Mouse (Mus musculus) thymus, postnatal 25 days (tissue): ENCODE measurements around the gene Apobec1.
"Not testable (repeated sequence)": the region's sequence is repeated elsewhere in the genome, so short reads cannot be mapped to it uniquely, and the experiment has no call there.

ENCODE experiments used
- DNase-seq: peaks from one replicate; pipeline ENCODE4 v3.0.0; 2022

The Apobec1 gene

DNA sequence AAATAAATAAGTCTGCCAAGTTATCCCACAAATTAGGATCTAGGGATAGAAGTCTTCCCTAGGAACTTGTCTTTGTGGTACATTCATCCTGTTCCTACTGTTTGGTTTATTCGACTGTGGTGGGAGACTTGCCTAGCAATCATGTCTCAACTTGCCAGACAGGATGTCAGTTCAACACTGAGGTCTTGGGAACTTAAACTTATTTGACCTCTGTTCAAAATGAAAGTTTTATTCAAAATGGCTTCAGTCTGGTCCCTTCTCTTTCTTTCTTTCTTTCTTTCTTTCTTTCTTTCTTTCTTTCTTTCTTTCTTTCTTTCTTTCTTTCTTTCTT lies 713 bp upstream of the Apobec1 start:
- DNase-seq, result no peak

DNA sequence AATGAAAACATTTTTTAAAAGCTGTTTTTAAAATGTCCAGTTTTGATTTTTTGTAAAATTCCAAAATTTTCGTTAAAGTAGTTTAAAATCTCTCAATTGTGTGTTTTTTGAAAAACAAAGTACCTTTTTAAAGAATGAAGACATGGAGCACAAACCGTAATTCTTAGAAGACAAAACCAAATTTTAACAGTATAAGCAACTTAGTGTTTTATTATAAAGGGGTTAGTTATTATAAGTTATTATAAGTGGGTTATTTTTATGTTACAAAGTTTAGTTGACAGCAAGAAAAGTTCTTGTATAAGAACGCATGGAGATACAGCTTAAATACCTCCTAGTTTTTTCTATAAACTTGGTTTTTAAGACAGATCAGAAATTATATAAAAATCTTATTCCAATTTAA lies 629 bp downstream of the Apobec1 start:
- no peak for DNase-seq

DNA sequence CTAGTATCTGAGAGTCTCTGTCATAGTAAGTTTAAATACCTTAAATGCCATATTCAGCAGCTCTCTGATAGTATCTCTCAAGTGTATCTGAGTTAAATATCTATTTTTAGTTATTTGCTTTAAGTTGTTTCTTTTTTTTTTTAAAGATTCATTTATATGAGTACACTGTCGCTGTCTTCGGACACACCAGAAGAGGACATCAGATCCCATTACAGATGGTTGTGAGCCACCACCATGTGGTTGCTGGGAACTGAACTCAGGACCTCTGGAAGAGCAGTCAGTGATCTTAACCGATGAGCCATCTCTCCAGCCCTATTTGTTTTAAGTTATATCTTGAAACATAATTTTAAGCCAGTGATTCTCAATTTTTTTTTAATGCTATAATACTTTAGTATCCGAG lies 1.2 kb downstream of the Apobec1 start:
- no peak for DNase-seq

DNA sequence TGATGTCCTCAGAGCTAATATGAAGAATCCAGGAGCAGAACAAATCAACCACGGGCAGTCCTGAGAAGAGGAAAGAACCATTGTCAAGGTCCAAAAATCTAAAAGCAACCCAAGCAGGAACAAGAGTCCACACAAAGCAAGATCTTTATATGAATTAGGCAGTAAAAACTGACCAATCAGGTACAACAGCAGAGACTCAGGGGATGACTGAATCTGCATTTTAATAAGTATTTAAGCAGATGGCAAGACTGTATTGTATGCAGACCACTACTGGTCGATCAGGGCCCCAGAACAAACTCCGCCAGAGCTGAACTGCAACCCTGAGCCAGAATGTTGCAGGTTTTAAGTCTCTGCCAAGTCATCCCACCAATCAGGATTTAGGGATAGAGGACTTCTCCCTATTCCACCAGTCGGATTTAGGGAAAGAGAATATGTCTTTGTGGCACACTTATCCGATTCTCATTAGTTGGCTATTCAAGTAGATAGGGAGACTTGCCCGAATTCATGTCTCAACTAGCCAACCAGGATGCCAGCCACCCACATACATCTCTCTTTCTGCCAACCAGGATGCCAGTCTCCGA lies 2.1 kb downstream of the Apobec1 start:
- DNase-seq, result no peak

DNA sequence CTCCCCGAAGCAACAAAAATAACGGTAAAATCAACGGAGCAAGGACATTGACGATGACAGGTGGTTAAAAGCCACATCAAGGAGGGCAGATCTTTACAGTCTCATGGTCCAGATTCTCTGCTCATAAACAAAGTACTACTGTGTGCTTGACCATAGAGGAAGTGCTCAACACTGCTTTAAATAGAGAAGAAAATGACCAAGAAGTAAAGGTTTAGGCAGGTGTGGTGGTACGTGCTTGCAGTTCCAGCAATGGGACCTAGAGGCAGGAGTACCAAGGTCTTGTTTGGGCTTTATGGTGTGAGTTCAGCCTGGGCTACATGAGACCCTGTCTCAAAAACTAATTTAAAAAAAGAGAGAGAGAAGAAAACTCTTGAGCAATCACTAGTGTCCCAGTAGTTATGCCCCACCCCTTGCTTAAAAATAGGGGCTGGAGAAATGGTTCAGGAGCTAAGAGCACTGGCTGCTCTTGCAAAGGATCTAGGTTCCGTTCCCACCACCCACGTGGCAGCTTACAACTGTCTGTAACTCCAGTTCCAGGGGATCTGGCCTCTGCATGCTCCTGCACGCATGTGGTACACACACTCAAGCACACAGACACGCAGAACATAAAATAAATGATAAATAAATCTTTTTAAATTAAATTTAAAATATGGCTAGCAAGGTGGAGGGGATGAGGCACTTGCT lies 3.0 kb downstream of the Apobec1 start:
- DNase-seq, result no peak

DNA sequence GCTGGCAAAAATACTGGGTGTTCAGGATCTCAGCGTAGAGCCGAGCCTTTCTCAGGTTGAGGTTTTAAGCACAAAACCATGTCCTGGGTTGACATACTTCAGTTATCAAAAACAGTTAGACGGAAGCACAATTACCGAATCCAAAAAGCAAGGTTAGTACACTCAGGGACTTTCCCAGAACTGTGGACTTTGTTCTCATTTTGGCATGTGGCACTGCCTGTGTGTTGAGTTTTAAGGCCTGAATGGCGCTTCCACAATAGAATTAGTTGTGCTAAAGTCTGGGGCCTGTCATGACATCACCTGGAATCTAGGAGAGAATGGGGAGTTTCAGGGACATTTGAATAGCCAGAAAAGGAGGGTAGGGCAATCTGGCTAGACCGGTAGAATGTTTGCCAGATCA lies 3.8 kb downstream of the Apobec1 start:
- no peak for DNase-seq

DNA sequence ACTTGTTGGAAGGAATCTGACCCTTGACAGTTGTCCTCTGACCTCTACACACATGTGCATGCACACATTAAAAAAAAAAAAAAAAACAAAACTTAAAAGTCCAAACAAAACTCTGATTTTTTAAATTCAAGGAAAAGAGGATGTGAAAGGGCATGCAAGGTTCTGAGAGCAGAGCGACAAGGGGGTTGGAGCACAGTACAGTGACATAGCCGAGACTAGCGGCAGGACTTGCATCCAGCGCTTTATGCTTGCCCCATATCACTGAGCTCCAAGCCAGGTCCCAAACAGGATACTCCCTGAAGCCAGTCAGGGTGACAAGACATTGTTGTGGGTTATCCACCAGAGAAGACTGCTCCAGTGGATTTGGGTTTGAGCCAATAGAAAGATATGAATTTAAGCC lies 4.2 kb downstream of the Apobec1 start:
- no peak for DNase-seq

DNA sequence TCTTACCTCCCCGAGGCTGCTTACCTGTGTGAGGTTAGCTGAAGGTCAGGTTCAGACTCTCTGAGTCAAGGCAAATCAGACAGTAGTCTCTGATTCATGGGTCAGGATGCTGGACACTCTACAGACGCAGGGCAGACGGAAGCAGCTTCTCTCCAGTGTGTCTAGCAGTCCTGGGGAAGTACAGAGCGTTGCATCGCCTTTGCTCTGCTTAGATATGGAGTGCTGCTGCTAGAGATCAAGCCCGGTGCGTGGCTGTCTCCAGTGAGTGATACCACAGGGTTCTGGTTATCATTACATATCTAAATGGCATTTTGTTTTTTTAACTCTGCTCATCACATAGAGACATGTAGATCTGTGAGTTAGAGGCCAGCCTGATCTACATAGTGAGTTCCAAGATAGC lies 5.6 kb downstream of the Apobec1 start:
- DNase-seq, result no peak

DNA sequence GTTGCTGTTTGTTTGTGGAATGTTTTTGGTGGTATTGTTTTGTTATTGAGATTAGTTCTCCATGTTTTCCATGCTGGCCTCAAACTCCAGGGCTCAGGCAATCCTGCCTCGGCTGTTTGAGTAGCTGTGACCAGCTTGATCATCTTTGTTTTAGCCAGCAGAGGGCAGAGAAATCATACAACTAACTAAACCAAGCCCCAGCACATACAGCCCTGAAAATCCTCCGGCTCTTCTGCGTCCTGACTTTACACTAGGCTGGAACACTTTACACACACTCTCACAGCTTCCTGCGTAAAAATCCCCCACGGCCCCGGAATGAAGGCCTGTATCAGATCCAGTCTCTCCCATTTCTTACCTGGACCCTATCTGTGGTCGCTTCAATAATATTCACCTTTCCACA lies 6.6 kb downstream of the Apobec1 start:
- DNase-seq, result no peak

DNA sequence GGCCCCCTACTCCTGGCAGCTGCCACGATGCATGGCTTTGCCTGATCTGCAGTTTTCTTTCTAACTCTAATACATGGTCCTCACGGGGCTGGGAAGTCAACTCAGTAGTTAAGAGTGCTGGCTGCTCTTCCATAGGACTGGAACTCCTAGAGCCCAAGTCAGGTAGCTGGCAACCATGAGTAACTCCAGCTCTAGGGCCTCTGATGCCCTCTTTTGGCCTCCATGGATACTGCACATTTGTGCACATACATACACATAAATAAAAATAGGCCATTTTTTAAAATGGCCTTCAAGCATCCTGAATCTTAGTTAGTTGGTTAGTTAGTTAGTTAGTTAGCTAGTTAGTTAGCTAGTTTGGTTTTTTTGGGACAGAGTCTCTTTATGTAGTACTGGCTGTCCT lies 9.3 kb downstream of the Apobec1 start:
- no peak for DNase-seq

DNA sequence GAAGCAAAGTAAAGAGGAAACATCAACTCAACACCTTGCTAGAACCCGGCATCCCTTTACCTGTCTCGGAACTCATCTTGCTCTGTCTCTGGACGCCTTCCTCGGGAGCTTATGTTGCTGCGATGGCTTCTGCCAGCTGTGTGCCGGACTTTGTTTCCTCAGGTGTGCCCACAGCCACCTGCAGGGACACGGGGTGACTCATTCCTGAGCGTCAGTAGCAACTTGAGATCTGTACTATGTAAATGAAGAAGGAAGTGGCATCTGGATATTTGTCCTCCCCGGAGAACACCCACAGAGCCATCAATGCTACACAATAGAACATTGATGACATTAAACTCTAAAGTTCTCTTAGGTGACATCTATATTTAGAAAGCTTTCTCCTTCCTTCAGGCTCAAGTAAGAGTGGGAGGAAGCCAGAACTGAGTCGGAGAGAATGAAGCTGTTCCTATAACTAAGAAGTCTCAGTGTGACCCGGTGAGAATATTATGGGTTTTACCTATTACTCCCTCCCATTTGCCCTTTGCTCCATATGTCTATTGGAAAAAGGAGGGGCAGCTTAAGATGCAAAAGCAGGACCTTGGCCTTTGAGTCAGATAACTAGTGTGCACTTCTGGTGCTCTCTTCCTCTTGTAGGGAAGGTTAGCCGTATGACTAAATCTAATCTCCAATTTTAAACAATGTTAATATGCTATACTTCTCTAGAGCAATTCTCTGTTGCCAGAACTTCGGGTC lies 11.1 kb downstream of the Apobec1 start:
- DNase-seq, result no peak

DNA sequence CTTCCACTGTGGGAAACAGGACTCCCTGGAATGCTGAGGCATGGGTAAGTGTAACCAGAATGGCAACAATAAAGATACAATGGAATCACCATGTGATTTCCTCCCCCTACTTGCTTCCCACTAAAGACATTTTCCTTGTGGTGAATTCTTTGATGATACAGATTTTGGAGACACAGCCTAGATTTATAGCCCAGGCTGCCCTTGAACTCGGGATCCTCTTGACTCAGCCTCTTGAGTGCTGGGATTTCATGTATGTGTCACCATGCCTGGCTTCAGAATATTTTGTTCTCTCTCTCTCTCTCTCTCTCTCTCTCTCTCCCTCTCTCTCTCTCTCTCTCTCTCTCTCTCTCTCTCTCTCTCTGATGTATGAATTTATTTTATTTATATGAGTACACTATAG lies 23.2 kb downstream of the Apobec1 start:
- DNase-seq, result no peak

DNA sequence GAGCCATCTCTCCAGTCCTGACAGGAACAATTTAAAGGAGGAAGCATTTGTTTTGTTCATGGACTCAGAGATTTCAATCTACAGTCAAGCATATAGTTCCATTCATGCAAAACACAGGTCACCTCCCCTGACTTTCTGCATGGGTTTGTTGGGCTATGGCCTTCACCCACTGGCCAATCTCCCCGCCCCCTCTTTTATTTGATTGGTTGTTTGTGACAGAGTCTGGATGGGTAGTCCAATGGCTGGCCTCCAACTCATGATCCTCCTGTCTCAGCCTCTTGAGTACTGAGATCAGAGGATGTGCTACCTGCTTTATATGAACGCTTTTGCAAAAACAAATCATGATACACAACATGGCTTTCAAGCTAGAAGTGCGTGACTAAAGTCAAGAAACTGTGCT lies 25.2 kb downstream of the Apobec1 start:
- no peak for DNase-seq

DNA sequence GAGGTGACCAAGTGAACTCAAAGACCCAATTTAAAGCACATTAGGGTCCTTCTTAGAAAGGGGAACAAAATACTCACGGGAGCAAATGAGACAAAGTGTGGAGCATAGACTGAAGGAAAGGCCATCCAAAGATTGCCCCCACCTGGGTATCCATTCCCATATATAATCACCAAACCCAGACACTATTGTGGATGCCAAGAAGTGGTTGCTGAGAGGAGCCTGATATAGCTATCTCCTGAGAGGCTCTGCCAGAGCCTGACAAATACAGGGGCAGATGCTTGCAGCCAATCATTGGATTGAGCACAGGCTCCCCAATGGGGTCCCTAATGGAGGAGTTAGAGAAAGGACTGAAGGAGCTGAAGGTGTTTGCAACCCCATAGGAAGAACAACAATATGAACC lies 27.2 kb downstream of the Apobec1 start:
- DNase-seq, result not testable (repeated sequence)

DNA sequence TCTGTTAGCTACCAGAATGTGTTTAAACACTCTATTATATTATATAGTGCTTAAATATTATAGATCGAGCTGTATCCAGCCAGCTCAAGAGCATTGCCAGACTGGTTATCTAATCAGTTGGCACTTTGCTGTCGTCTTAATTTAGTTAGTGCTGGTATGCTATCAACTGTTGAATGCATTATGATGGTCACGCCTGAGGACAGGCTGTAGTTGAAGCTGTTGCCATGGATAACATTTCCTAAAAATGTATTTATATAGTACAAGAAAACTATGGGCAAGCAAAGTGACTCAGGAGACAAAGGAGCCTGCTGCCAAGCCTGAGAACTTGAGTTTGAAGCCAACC lies 30.7 kb downstream of the Apobec1 start:
- DNase-seq, result no peak

DNA sequence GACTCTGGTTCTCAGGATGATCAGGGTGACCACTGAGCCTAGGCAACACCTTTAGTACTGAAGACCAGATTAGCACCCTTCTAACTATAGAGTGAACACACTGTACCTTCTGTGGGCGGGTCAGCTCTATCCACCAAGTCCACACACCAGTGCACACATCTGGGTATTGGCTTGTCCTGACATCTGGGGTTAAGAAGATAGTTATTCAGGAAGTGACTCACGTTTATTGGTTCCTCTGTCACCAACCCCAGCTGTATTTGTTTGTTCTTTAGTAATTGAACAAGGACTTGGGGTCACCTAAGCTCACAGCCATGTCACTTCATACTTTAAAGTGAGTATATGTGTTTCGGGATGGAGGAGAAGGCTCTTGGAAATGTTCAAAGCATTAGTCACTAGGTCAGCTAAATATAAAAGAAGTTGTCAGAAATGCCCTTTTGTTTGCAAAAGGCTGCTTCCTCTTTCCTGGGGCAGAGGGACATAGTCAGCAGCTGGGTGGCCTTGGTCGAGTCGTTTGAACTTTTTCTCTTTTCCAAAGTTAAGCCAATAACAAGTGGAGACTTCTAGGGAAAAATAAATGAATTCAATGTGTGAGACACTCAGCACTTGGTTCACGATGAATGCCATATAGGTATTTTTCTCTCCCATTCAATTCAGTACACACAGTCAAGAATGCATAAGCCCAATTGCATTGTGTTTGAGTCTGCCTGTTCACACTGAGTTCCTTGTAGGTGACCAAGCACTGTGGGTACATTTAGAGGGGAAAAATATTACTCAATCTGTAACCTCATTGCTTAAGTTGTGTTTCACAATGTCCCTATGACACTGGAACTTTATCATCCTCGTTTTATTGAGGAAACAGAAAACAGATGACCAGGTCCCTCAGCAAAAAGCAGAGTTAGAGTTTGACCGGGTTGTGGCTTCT lies 31.3 kb downstream of the Apobec1 start:
- no peak for DNase-seq

DNA sequence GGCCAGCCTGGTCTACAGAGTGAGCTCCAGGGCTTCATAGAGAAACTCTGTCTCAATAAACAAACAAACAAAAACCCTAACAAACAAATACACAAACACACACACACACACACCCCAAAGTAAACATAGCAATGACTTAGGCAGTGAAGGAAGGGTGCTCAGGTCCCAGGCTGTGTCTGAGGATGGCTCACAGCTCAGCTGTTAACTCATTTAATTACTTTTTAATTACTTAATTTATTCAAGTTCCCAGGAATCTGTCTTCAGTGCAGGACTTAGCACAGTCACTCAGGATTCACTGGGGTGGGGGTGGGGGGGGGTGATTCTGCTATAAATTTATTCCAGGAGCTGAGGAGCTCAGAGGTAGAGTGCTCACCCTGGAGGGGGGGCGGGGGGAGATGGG lies 32.5 kb downstream of the Apobec1 start:
- no peak for DNase-seq

DNA sequence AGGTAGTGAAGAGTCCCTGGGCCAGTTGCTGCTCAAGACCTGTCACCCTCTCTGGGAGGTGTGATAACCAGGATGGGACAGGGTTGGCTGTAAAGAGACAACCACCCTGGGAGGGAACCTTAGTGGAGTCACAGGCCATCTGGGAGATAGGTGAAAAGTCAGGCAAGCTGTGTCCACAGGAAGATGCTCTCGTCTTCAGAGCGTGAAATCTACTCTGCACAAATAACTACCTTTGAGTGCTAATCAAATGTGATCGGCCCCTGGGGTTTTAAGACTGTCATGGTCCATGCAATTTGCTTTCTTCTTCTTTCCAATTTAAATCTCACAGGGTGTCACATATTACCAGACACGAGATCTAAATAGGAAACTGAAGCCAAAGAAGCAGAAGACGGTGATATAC lies 33.1 kb downstream of the Apobec1 start:
- DNase-seq, result no peak

DNA sequence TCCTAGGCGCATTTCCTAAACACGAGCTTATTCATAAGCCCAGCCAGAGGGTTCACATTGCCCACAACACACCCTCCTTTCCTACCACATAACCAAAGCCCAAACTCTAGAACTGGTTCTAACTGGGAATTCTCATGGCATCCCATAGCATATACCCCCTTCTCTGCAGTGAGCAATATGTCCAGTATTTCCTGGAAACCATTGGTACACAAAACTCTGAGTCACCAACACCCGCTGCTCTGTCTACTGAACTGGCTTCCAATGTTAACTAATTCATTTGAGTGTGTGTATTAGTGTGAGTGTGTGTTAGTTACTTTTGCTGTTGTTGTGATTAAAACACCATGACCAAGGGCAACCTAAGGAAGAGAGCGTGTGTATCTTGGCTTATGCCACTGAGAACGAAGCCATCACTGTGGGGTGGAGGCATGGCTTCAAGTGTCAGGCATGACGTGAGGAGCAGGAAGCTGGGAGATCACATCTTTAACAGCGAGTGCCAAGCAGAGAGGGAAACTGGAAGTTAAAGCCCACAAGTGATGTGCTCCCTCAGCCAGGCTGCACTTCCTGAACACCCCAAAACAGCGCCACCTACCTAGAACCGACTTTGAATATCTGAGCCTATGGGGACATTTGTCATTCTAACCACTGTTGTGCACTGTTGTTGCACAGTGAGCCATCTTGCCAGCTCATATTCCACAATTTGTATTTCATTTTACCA lies 37.0 kb downstream of the Apobec1 start:
- DNase-seq, result no peak

DNA sequence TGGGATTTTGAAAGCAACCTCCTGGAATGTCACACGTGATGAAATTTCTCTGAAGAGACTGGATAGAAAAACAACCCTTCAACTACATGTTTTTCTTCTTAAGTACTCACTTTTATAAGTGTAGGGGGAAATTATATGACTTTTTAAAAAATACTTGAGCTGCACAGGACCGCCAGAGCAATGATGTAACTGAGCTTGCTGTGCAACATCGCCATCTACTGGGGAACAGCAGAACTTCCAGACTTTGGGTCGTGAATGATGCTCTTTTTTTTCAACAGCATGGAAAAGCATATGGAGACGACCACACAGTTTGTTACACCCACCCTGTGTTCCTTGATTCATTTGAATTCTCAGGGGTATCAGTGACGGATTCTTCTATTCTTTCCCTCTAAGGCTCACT lies 39.8 kb downstream of the Apobec1 start:
- peak; percentile 38 for DNase-seq

DNA sequence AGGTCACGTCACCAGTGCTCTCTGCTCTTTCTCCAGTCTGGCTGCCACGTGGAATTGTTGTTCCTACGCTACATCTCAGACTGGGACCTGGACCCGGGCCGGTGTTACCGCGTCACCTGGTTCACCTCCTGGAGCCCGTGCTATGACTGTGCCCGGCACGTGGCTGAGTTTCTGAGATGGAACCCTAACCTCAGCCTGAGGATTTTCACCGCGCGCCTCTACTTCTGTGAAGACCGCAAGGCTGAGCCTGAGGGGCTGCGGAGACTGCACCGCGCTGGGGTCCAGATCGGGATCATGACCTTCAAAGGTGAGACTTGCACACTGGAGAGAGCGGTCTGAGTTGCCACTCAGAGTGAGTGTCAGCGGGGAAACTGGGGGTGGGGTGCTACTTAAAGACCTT lies 41.2 kb downstream of the Apobec1 start:
- DNase-seq, result no peak

DNA sequence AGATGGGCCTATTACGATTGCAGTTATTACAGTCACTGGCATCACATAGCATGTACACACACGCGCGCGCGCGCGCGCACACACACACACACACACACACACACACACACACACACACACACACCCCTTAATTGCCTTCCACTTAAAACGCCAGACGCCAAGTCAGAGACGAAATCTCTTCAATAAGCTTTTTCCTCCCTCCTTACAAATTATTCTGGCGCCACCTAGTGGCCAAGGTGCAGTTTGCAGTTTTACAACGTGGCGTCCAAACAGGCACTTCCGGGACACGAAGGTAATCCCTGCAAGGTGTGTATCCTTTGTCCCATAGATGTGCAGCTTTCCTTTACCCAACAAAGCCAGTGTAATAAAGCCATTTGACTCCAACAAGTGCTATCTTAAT lies 41.8 kb downstream of the Apobec1 start:
- peak; percentile 78 for DNase-seq

DNA sequence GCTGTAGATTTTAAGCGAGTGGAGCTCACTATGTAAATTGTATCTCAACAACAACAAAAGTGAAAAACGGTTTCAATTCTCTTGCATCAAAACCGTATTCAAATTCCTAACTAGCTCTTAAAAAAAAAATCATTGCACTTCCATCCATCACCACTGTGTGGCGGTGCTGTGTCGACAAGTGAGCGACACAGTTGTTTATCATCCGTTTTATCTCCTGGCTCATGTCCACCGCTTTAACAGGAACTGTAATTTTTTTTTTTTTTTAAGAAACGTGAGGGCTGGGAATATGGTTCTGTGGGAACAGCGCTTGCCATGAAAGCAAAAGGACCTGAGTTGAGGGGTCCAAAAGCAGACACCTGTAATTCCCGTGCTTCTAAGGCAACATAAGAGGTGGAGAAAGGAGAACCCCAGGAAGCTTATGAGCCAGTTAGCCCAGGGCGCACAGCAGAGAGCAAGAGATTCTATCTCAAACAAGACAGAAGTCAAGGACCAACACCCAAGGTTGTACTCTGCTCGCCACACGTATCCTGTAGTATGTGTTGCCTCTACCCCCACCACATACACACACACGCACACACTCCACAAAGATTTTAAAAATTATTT lies 45.2 kb downstream of the Apobec1 start:
- DNase-seq, result peak; percentile 59
